ENCODE assay signal across 8 mouse cellular contexts in genomic region chr1:153486767-153487499, GRCm38 (mm10). TPM values are rescaled to one million over a fixed set of nuclear protein-coding genes. Genes with fewer than 3 reads are reported as not detected.
DNase-seq lines count a peak whose midpoint lies in the region; ATAC-seq lines count a peak whose summit lies in the region.

No protein-coding gene starts in this region.

- H3K9me3 ChIP-seq in forebrain, embryonic 16.5 days (ENCODE audit: control insufficient read depth, low read length), result no peaks in the 10 kb centered on the region
- H3K9me3 ChIP-seq in hindbrain, embryonic 14.5 days (ENCODE audit: control insufficient read depth, low read length), result no peaks in the 10 kb centered on the region
- H3K9me3 ChIP-seq in limb, embryonic 10.5 days (replicated peaks), result no peaks in the 10 kb centered on the region

- peak overlapping the region; percentile 99 for H3K9ac ChIP-seq in forebrain, embryonic 16.5 days (replicated peaks; ENCODE audit: low read depth, low read length)
- peak overlapping the region; percentile 86 for H3K9ac ChIP-seq in hindbrain, embryonic 14.5 days

- H3K4me3 ChIP-seq in forebrain, embryonic 16.5 days (replicated peaks; ENCODE audit: low read length), result peak overlapping the region; percentile 99
- peak overlapping the region; percentile 79 for H3K4me3 ChIP-seq in hindbrain, embryonic 14.5 days (replicated peaks; ENCODE audit: low read length)
- peak overlapping the region; percentile 96 for H3K4me3 ChIP-seq in limb, embryonic 10.5 days

- no peak for DNase-seq in cerebellum, adult 8-10 months
- peak; percentile 43 for DNase-seq in brain, embryonic 18.5 days (ENCODE audit: low read depth, low spot score)
- peak; percentile 44 for DNase-seq in hindbrain, embryonic 14.5 days (ENCODE audit: low spot score)
- peak; percentile 75 for DNase-seq in limb, embryonic 10.5 days (ENCODE audit: low spot score)
- DNase-seq in mesoderm, embryonic 11.5 days (ENCODE audit: low read depth, low spot score), result peak; percentile 71
- DNase-seq in skeletal muscle tissue, adult 2 months (ENCODE audit: low read depth, low spot score), result peak; percentile 39

- peak overlapping the region; percentile 96 for H3K4me2 ChIP-seq in forebrain, embryonic 16.5 days (ENCODE audit: low read length)
- H3K4me2 ChIP-seq in hindbrain, embryonic 14.5 days (replicated peaks), result peak overlapping the region; percentile 94

- under 1% methylated on average over 57 of the region's 64 CpGs for WGBS in forebrain, embryonic 16.5 days
- WGBS in hindbrain, embryonic 14.5 days, result under 1% methylated on average over 49 of the region's 64 CpGs
- WGBS in limb, embryonic 10.5 days, result under 1% methylated on average over 64 of the region's 64 CpGs

- peak; percentile 75 for ATAC-seq in cerebellum, adult (ENCODE audit: insufficient number of reproducible peaks, low FRiP score, low TSS enrichment)
- ATAC-seq in forebrain, embryonic 16.5 days, result peak; percentile 83
- peak; percentile 86 for ATAC-seq in hindbrain, embryonic 14.5 days (ENCODE audit: low FRiP score)

- H3K27ac ChIP-seq in forebrain, embryonic 16.5 days (ENCODE audit: low read length), result peak overlapping the region; percentile 96
- H3K27ac ChIP-seq in hindbrain, embryonic 14.5 days, result peak overlapping the region; percentile 90
- H3K27ac ChIP-seq in limb, embryonic 10.5 days, result peak overlapping the region; percentile 99

- H3K27me3 ChIP-seq in forebrain, embryonic 16.5 days (replicated peaks; ENCODE audit: control insufficient read depth, insufficient read depth, low read length), result no peaks in the 10 kb centered on the region
- no peaks in the 10 kb centered on the region for H3K27me3 ChIP-seq in hindbrain, embryonic 14.5 days (ENCODE audit: control insufficient read depth, insufficient read depth, low read length)
- H3K27me3 ChIP-seq in limb, embryonic 10.5 days (ENCODE audit: low read depth, poor library complexity, severe bottlenecking), result no peaks in the 10 kb centered on the region

- peaks cover 23% of the 10 kb centered on the region for H3K4me1 ChIP-seq in forebrain, embryonic 16.5 days (replicated peaks; ENCODE audit: control insufficient read depth, insufficient read depth, low read length)
- peaks cover 29% of the 10 kb centered on the region for H3K4me1 ChIP-seq in hindbrain, embryonic 14.5 days (replicated peaks; ENCODE audit: control insufficient read depth, insufficient read depth, low read length)
- peaks cover 16% of the 10 kb centered on the region for H3K4me1 ChIP-seq in limb, embryonic 10.5 days

- no peaks in the 10 kb centered on the region for H3K36me3 ChIP-seq in forebrain, embryonic 16.5 days (ENCODE audit: control insufficient read depth, insufficient read depth)
- H3K36me3 ChIP-seq in hindbrain, embryonic 14.5 days (replicated peaks; ENCODE audit: control insufficient read depth, insufficient read depth), result peaks cover 15% of the 10 kb centered on the region
- peaks cover 29% of the 10 kb centered on the region for H3K36me3 ChIP-seq in limb, embryonic 10.5 days

RNA-seq across cellular contexts. Expression of gene Dhx9, which starts 0.5 kb away (rescaled TPM):
- 30.8 and 38.4 TPM in 2 replicates for polyA plus RNA-seq in forebrain, embryonic 16.5 days (2015; fragmentation: Nextera tagmentation; extraction: Ambion mirVana)
- 23.7 and 26.2 TPM in 2 replicates for polyA plus RNA-seq in hindbrain, embryonic 14.5 days (2014; fragmentation: Nextera tagmentation; extraction: Ambion mirVana)
- polyA plus RNA-seq in limb, embryonic 10.5 days (2016; fragmentation: Nextera tagmentation; extraction: Ambion mirVana), result 37.0 and 40.9 TPM in 2 replicates
